Mouse (Mus musculus): ENCODE measurements around the gene Ralgds.

DNA sequence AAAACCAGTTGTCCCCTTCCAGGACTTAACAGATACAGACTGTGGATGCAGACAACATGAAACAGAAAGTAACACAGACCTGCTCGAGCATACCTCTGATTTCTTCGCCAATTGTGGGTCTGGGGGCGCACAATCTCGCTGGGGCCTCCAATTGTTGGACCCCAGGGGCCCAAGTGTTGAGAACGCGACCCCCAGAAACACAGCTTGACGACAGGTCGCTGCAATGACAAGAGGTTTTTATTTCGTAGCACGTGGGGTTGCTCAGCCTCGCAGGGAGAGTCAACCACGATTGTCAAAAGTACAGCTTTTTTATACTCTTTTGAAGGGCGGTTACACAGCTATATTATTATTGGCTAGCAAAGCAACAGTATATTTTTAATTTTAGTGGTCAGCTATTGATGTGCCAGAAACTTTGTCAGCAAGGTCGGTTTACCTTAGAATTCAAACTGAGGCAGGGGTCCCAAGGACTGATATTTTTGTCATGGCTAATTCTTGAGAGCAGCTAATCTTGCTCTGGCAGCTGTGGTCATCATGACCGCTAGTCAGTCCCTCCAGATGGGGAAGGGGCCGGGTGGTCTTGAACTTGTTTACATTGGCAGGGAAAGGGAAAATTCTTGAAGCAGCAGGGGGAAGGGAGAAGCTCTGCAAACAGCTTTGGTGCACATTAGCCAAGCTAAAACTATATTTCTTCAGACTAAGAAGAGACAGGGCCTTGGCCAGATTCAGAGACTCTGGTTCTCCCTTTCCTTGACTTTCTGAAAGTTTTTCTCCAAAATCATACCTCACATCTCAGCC lies 16.9 kb upstream of the Ralgds start:
- TF ChIP-seq CTCF (IDR thresholded peaks at IDR 0.05; ENCODE audit: low read depth, low read length) (no peak), EP300 (IDR thresholded peaks at IDR 0.05; ENCODE audit: insufficient read depth, low read depth, low read length) (no peak), POLR2A (IDR thresholded peaks at IDR 0.05; ENCODE audit: insufficient read depth, low read length) (no peak)
